Mouse (Mus musculus): Measurements from ENCODE around the gene Mup9. TPM values are rescaled to one million over a fixed set of nuclear protein-coding genes. Genes with fewer than 3 reads are reported as not detected.
"Not testable (repeated sequence)": the region's sequence is repeated elsewhere in the genome, so short reads cannot be mapped to it uniquely, and the experiment has no call there.

The Mup9 gene
- polyA plus RNA-seq (2015; fragmentation: Nextera tagmentation; extraction: Ambion mirVana): not detected in 2 replicates

GRCm38 (mm10) chr4:60421852-60422251 is at the start of gene Mup9:
Mup9 (minus strand) TSS chr4:60421952.
- not testable (repeated sequence) for H3K4me2 ChIP-seq (ENCODE audit: low read depth, low read length); H3K27ac ChIP-seq (ENCODE audit: low read length); H3K9ac ChIP-seq (ENCODE audit: low read length); H3K9me3 ChIP-seq (ENCODE audit: control insufficient read depth, low read length); ATAC-seq (ENCODE audit: low read depth); H3K27me3 ChIP-seq (ENCODE audit: control insufficient read depth, insufficient read depth, low read depth, low read length); H3K4me3 ChIP-seq (ENCODE audit: low read length); H3K36me3 ChIP-seq (ENCODE audit: control insufficient read depth, insufficient read depth, low read length); H3K4me1 ChIP-seq (replicated peaks; ENCODE audit: control insufficient read depth, insufficient read depth, low read length)
- WGBS: 68% methylated on average over 3 of the region's 3 CpGs

Other genes with a start within 250 kb of the Mup9 start
- not detected in 2 replicates for gene Mup8, start 199.4 kb downstream of the Mup9 start, polyA plus RNA-seq (2015; fragmentation: Nextera tagmentation; extraction: Ambion mirVana)
- not detected in 2 replicates for gene Mup1, start 80.0 kb upstream of the Mup9 start, polyA plus RNA-seq (2015; fragmentation: Nextera tagmentation; extraction: Ambion mirVana)
- not detected in 2 replicates for gene Mup10, start 160.2 kb upstream of the Mup9 start, polyA plus RNA-seq (2015; fragmentation: Nextera tagmentation; extraction: Ambion mirVana)
- gene Mup11, start 240.5 kb upstream of the Mup9 start, polyA plus RNA-seq (2015; fragmentation: Nextera tagmentation; extraction: Ambion mirVana): not detected in 2 replicates

Data from lung, embryonic 16.5 days (tissue).